Mouse (Mus musculus) CH12.LX (cell line): ENCODE data around the gene Ppp1r18.

Experiments used
- CHD1 ChIP-seq: IDR thresholded peaks from 2 replicates; pipeline ENCODE4 v1.6.1; 2012; ENCODE audit warnings: low read depth, low read length, improper control_type of control experiment, inconsistent platforms
- CTCF ChIP-seq, 2 experiments: IDR thresholded peaks in 1 of 2; conservative IDR thresholded peaks in 1 of 2; 2 replicates each; pipeline ENCODE4 v1.5.1; 2011 to 2012; ENCODE audit warnings: low read depth in 2 of 2, low read length in 2 of 2, improper control_type of control experiment in 1 of 2, inconsistent platforms in 1 of 2, mild to moderate bottlenecking in 1 of 2, moderate library complexity in 1 of 2
- GABPA ChIP-seq: IDR thresholded peaks from 2 replicates; pipeline ENCODE4 v1.6.1; 2012; ENCODE audit warnings: low read depth, low read length, improper control_type of control experiment, inconsistent platforms; ENCODE audit not compliant: insufficient replicate concordance
- POLR2A ChIP-seq: IDR thresholded peaks from 2 replicates; pipeline ENCODE4 v1.6.1; 2011; ENCODE audit warnings: low read depth, mild to moderate bottlenecking, improper control_type of control experiment, low read length
- SIN3A ChIP-seq: IDR thresholded peaks from 2 replicates; pipeline ENCODE4 v1.6.1; 2012; ENCODE audit warnings: low read length, improper control_type of control experiment, inconsistent platforms
- ZC3H11A ChIP-seq: IDR thresholded peaks from 2 replicates; pipeline ENCODE4 v1.6.1; 2012; ENCODE audit warnings: low read depth, mild to moderate bottlenecking, inconsistent platforms, low read length, improper control_type of control experiment

- TF ChIP-seq SIN3A (no peak), POLR2A (no peak), GABPA (no peak), CTCF (conservative IDR thresholded peaks at IDR 0.05 in 1 of 2, IDR thresholded peaks at IDR 0.05 in 1 of 2; ENCODE audit: low read depth in 2 of 2, low read length in 2 of 2) (no peak), ZC3H11A (no peak), CHD1 (no peak)
Observed at GRCm38 (mm10) chr17:35903992-35904355, 38.6 kb downstream of the Ppp1r18 start.
